Mouse (Mus musculus) stomach, postnatal 0 days (tissue): ENCODE measurements around the gene Nupr1l. TPM values are rescaled to one million over a fixed set of nuclear protein-coding genes. Genes with fewer than 3 reads are reported as not detected.

Source experiments
- ATAC-seq: fragments of 200-750 bp; cut with Nextera tagmentation; 2 replicates; pipeline ENCODE4 v1.8.0; 2017; ENCODE audit not compliant: low FRiP score, low TSS enrichment
- DNase-seq: peaks from one replicate; pipeline ENCODE4 v3.0.0-alpha.2; 2016; ENCODE audit warnings: low spot score
- H3K27ac ChIP-seq: fragments of 300-500 bp; sonication (generic); replicated peaks from 2 replicates; pipeline ENCODE4 v1.5.1; 2014; ENCODE audit warnings: mild to moderate bottlenecking, control low read depth
- H3K27me3 ChIP-seq: fragments of 300-500 bp; sonication (generic); 2 replicates; pipeline ENCODE4 v1.6.1; 2014; ENCODE audit warnings: low read length; ENCODE audit not compliant: control insufficient read depth, insufficient read depth
- H3K36me3 ChIP-seq: fragments of 300-500 bp; sonication (generic); 2 replicates; pipeline ENCODE4 v1.6.1; 2014; ENCODE audit warnings: low read length, mixed read lengths; ENCODE audit not compliant: control insufficient read depth, insufficient read depth
- H3K4me1 ChIP-seq: fragments of 300-500 bp; sonication (generic); replicated peaks from 2 replicates; pipeline ENCODE4 v1.6.1; 2014; ENCODE audit warnings: antibody characterized with exemption; ENCODE audit not compliant: control insufficient read depth, insufficient read depth
- H3K4me2 ChIP-seq: fragments of 300-500 bp; sonication (generic); replicated peaks from 2 replicates; pipeline ENCODE4 v1.6.1; 2014; ENCODE audit warnings: low read depth, mild to moderate bottlenecking, control low read depth, moderate library complexity
- H3K4me3 ChIP-seq: fragments of 300-500 bp; sonication (generic); 2 replicates; pipeline ENCODE4 v1.5.1; 2014; ENCODE audit warnings: low read depth, low read length, control low read depth
- H3K9ac ChIP-seq: fragments of 300-500 bp; sonication (generic); 2 replicates; pipeline ENCODE4 v1.6.1; 2014; ENCODE audit warnings: mild to moderate bottlenecking, low read length, control low read depth, mixed read lengths
- H3K9me3 ChIP-seq: fragments of 300-500 bp; sonication (generic); 2 replicates; pipeline ENCODE4 v1.6.1; 2016; ENCODE audit warnings: low read length; ENCODE audit not compliant: control insufficient read depth
- CTCF ChIP-seq: IDR thresholded peaks from 2 replicates; pipeline ENCODE4 v1.5.1; 2016; ENCODE audit warnings: antibody characterized with exemption, low read depth, mild to moderate bottlenecking, moderate library complexity
- EP300 ChIP-seq: optimal IDR thresholded peaks from 2 replicates; pipeline ENCODE3; 2016; ENCODE audit warnings: antibody characterized with exemption
- WGBS: fragments of 180-500 bp; shearing (Covaris S2); extraction: QIAGEN DNeasy Blood & Tissue Kit; methylation state at CpG from one replicate; pipeline ENCODE4 v1.1.7; 2014; 5-methylcytosine and 5-hydroxymethylcytosine counted together
- polyA plus RNA-seq: library from polyadenylated mRNA; unstranded; fragments of >200 nt; fragmentation: Nextera tagmentation; extraction: Ambion mirVana; gene quantifications from 2 replicates; pipeline ENCODE4 v1.2.1, GENCODE M21; 2015

Gene Nupr1l
- polyA plus RNA-seq, 1 experiment from 2014 or later: 3.0 TPM

GRCm38 (mm10) chr5:129871238-129871637, 37.1 kb upstream of the Nupr1l start:
- ATAC-seq (no peak), DNase-seq (no peak)
- H3K27ac ChIP-seq: no peak overlapping the region
- no peak overlapping the region for H3K4me3 ChIP-seq
- H3K9ac ChIP-seq: no peak overlapping the region
- no peaks in the 10 kb centered on the region for H3K9me3 ChIP-seq
- no peaks in the 10 kb centered on the region for H3K27me3 ChIP-seq
- TF ChIP-seq EP300 (no peak), CTCF (no peak)
- H3K36me3 ChIP-seq: no peaks in the 10 kb centered on the region
- 73% methylated on average over 2 of the region's 2 CpGs for WGBS
- no peak overlapping the region for H3K4me2 ChIP-seq
- no peaks in the 10 kb centered on the region for H3K4me1 ChIP-seq

- ATAC-seq: no peak
Measured at GRCm38 (mm10) chr5:129873942-129874341, 34.4 kb upstream of the Nupr1l start.

DNA sequence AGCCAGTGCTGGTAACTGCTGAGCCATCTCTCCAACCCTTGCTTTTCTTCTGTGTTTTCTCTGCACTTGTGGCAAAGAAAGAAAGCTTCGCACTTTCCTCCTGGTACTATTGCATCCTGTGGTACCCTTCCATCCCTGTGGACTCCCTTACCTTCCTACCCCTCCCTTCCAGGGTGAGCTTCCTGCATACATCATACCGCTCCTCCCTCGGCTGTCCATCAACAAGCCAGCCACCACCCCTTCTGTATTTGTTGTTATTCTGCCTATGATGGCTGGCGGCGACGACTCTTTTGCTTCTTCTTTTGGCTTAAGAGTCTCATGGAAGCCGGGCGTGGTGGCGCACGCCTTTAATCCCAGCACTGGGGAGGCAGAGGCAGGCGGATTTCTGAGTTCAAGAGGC, 33.2 kb upstream of the Nupr1l start:
- 69% methylated on average over 11 of the region's 11 CpGs for WGBS
- no peak overlapping the region for H3K27ac ChIP-seq
- ATAC-seq: no peak

More at GRCm38 (mm10) chr5:129873942-129874341, 34.4 kb upstream of the Nupr1l start:
- H3K27ac ChIP-seq: no peak overlapping the region
- no peak overlapping the region for H3K9ac ChIP-seq
- H3K4me3 ChIP-seq: no peak overlapping the region
- no peaks in the 10 kb centered on the region for H3K4me1 ChIP-seq
- H3K27me3 ChIP-seq: no peaks in the 10 kb centered on the region
- no peaks in the 10 kb centered on the region for H3K9me3 ChIP-seq
- 84% methylated on average over 12 of the region's 12 CpGs for WGBS
- no peaks in the 10 kb centered on the region for H3K36me3 ChIP-seq
- no peak for TF ChIP-seq CTCF
- TF ChIP-seq EP300: no peak
- no peak for DNase-seq
- H3K4me2 ChIP-seq: no peak overlapping the region

DNA sequence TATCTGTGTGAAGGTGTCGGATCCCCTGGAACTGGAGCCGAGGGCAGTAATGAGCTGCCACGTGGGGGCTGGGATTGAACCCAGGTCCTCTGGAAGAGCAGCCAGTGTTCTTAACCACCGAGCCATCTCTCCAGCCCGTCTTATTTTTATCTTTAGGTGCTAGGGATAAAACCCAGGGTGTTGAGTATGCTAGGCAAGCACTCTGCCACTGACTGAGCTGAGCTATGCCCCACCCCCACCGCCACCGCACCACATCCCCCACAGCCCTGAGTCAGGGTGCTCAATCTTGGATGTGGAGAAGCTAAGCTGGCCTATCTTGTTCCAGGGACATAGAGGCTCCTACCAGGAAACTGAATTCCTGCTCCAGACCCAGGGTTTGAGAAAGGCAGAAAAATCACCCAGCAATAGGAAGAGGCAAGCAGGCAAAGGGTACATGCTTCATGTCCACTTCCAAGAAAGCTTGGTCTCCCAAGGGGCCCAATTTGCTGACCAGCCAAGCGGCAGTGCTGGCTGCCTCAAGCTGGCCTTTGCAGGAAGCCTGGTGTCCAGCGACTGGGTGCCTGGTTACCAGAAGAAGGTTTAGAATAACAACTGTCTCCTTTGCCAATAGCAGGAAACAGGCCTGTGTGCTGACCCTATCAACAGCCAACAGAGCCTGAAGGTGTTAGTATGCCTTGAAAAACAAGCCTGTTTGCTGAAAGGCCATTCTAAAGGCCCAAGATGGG, 30.4 kb upstream of the Nupr1l start:
- ATAC-seq: no peak
- H3K36me3 ChIP-seq: peaks cover 8% of the 10 kb centered on the region; the same call in 1 of the 2 replicates
- H3K4me2 ChIP-seq: no peak overlapping the region
- H3K9ac ChIP-seq: no peak overlapping the region
- H3K27ac ChIP-seq: no peak overlapping the region
- no peak for TF ChIP-seq CTCF
- TF ChIP-seq EP300: no peak
- H3K4me3 ChIP-seq: no peak overlapping the region
- H3K27me3 ChIP-seq: no peaks in the 10 kb centered on the region
- WGBS: 65% methylated on average over 9 of the region's 9 CpGs
- H3K4me1 ChIP-seq: no peaks in the 10 kb centered on the region
- DNase-seq: no peak
- no peaks in the 10 kb centered on the region for H3K9me3 ChIP-seq

More for the DNA sequence above, 33.2 kb upstream of the Nupr1l start:
- no peaks in the 10 kb centered on the region for H3K27me3 ChIP-seq
- no peaks in the 10 kb centered on the region for H3K4me1 ChIP-seq
- no peak for TF ChIP-seq CTCF
- no peak for TF ChIP-seq EP300
- no peak for DNase-seq
- no peak overlapping the region for H3K4me3 ChIP-seq
- no peaks in the 10 kb centered on the region for H3K36me3 ChIP-seq
- H3K9ac ChIP-seq: no peak overlapping the region
- H3K9me3 ChIP-seq: no peaks in the 10 kb centered on the region
- H3K4me2 ChIP-seq: no peak overlapping the region

DNA sequence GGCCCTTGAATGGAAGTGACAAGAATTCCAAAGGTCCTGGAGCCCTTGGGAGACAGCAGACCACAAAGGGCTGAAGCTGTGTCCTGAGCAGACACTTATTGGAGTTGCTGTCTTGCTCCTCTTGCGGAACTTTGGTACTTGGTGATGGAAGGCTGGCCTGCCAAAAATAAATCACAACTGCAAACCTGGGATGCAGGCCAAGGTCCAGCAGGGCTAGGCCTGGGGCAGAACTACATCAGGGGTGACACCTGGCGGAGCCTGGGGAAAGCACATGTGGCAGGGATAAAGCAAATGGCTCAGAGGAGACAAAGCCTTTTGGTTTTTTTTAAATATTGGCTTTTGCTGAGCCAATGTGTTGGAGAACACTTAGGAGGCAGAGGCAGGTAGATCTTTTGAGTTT, 29.4 kb upstream of the Nupr1l start:
- Histone ChIP-seq H3K4me2 (no peak overlapping the region), H3K36me3 (peaks cover 8% of the 10 kb centered on the region; the same call in 1 of the 2 replicates), H3K9ac (no peak overlapping the region), H3K9me3 (no peaks in the 10 kb centered on the region), H3K4me1 (no peaks in the 10 kb centered on the region), H3K27me3 (no peaks in the 10 kb centered on the region), H3K4me3 (no peak overlapping the region), H3K27ac (no peak overlapping the region)
- ATAC-seq (peak; percentile 49; the same call in 1 of the 2 replicates), DNase-seq (peak; percentile 69)
- 32% methylated on average over 2 of the region's 2 CpGs for WGBS
- peak; percentile 74 for TF ChIP-seq CTCF
- no peak for TF ChIP-seq EP300

GRCm38 (mm10) chr5:129879888-129880287, 28.5 kb upstream of the Nupr1l start:
- DNase-seq: no peak
- Histone ChIP-seq H3K27ac (no peak overlapping the region), H3K36me3 (peaks cover 8% of the 10 kb centered on the region; the same call in 1 of the 2 replicates), H3K27me3 (no peaks in the 10 kb centered on the region), H3K9me3 (no peaks in the 10 kb centered on the region), H3K4me3 (no peak overlapping the region), H3K4me2 (no peak overlapping the region), H3K9ac (no peak overlapping the region), H3K4me1 (no peaks in the 10 kb centered on the region)
- 68% methylated on average over 3 of the region's 3 CpGs for WGBS
- TF ChIP-seq CTCF (no peak), EP300 (no peak)
- no peak for ATAC-seq
